In genomic region chr14:118834313-118834712, GRCm38 (mm10) we compare ENCODE assay signal across 13 mouse cellular contexts. TPM values are rescaled to one million over a fixed set of nuclear protein-coding genes. Genes with fewer than 3 reads are reported as not detected.
A peak's percentile ranks its signal among the peaks of the same experiment; 100 is the strongest.
DNase-seq lines count a peak whose midpoint lies in the region; ATAC-seq lines count a peak whose summit lies in the region.
"Had no signal": no experiment of that assay in that cellular context is flagged by ENCODE, and none has a peak within 500 bp of the region (broad histone marks: within the 10 kb centered on the region; RNA-seq: fewer than 3 reads in every experiment).

No protein-coding gene starts in this region.

- H3K27me3 ChIP-seq in embryonic facial prominence, embryonic 14.5 days (replicated peaks; ENCODE audit: control insufficient read depth, insufficient read depth, low read length) = no peaks in the 10 kb centered on the region
- H3K27me3 ChIP-seq: limb, embryonic 15.5 days had no signal

- no peaks in the 10 kb centered on the region for H3K36me3 ChIP-seq in embryonic facial prominence, embryonic 14.5 days (ENCODE audit: control insufficient read depth, insufficient read depth, low read length)
- H3K36me3 ChIP-seq: limb, embryonic 15.5 days had no signal

- H3K4me1 ChIP-seq in embryonic facial prominence, embryonic 14.5 days (ENCODE audit: control insufficient read depth, insufficient read depth, low read length) = no peaks in the 10 kb centered on the region; the same call in 1 of the 2 replicates

- H3K4me3 ChIP-seq in embryonic facial prominence, embryonic 14.5 days (ENCODE audit: low read depth, low read length) = no peak overlapping the region
- H3K4me3 ChIP-seq: limb, embryonic 15.5 days had no signal

- peak; percentile 92 for ATAC-seq in CD4-positive, CD25-positive, alpha-beta regulatory T cell, adult 4 months
- ATAC-seq in embryonic facial prominence, embryonic 14.5 days (ENCODE audit: low read depth) = peak; percentile 37; the same call in 1 of the 2 replicates

- no peak overlapping the region for H3K27ac ChIP-seq in embryonic facial prominence, embryonic 14.5 days (replicated peaks; ENCODE audit: low read depth, low read length)
- H3K27ac ChIP-seq: limb, embryonic 15.5 days had no signal

- H3K9me3 ChIP-seq in embryonic facial prominence, embryonic 14.5 days (ENCODE audit: control insufficient read depth, low read length) = no peaks in the 10 kb centered on the region
- H3K9me3 ChIP-seq: limb, embryonic 15.5 days had no signal

- H3K9ac ChIP-seq in embryonic facial prominence, embryonic 14.5 days (ENCODE audit: low read depth, low read length) = no peak overlapping the region
- H3K9ac ChIP-seq: limb, embryonic 15.5 days had no signal

- WGBS in embryonic facial prominence, embryonic 14.5 days = 6% methylated on average over 7 of the region's 7 CpGs

- DNase-seq in embryo, embryonic 10 days (ENCODE audit: low spot score) = peak; percentile 52
- no peak for DNase-seq in embryo, embryonic 9.5 days (ENCODE audit: extremely low spot score)
- DNase-seq in embryonic facial prominence, embryonic 14.5 days (ENCODE audit: low spot score) = peak; percentile 47
- DNase-seq in natural killer cell, adult 2 months (ENCODE audit: low spot score in 2 of 2) = peak; percentile 33 to 39
- no peak for DNase-seq in left cerebral cortex, adult 11 months (ENCODE audit: low spot score)
- no peak for DNase-seq in right cerebral cortex, postnatal 14 days
- DNase-seq in cerebellum, postnatal 36 days = no peak
- DNase-seq: adrenal gland, postnatal 10 days; cerebellum, adult 11 months; gastrocnemius, postnatal 10 days; layer of hippocampus, adult 9-11 months had no signal

- no peak overlapping the region for H3K4me2 ChIP-seq in embryonic facial prominence, embryonic 14.5 days (ENCODE audit: low read depth, low read length)
- H3K4me2 ChIP-seq: limb, embryonic 15.5 days had no signal

RNA-seq across cellular contexts. Expression of gene Cldn10, which starts 46.6 kb away (rescaled TPM):
- 1 to 10 TPM; 2.6 to 2.7 TPM for polyA plus RNA-seq in CD4-positive, CD25-positive, alpha-beta regulatory T cell, adult 4 months (2017; shearing (Covaris generic))
- 6.8 and 10.9 TPM in 2 replicates for polyA plus RNA-seq in embryonic facial prominence, embryonic 14.5 days (2014; fragmentation: Nextera tagmentation; extraction: Ambion mirVana)

Comparison
In these comparisons a context has a peak if more than half of its experiments do, and no peak if none do; other contexts are left out.
1. DNase-seq: peak in embryo, embryonic 10 days (single experiment), embryonic facial prominence, embryonic 14.5 days (single experiment) and natural killer cell, adult 2 months (2 of 2); none in embryo, embryonic 9.5 days (single experiment), left cerebral cortex, adult 11 months (single experiment), right cerebral cortex, postnatal 14 days (single experiment) and cerebellum, postnatal 36 days (0 of 2).